Mouse (Mus musculus) megakaryocyte, adult 5-6 weeks (primary cell): ENCODE measurements around the gene Adamts3. TPM values are rescaled to one million over a fixed set of nuclear protein-coding genes. Genes with fewer than 3 reads are reported as not detected.

Source experiments
- ATAC-seq: 2 replicates; pipeline ENCODE4 v1.8.0; 2016; ENCODE audit warnings: mild to moderate bottlenecking, inconsistent platforms; ENCODE audit not compliant: poor library complexity, severe bottlenecking
- total RNA-seq, 2 experiments: library from RNA; stranded (forward) in 1 of 2; stranded (reverse) in 1 of 2; fragments of 153-499, 151-499 nt in 1 of 2; fragments of 221-1000, 200-1000 nt in 1 of 2; gene quantifications; 2 replicates each; pipeline versions ENCODE4 v1.2.3 to v1.2.4; 2015 to 2017

Adamts3 gene
- total RNA-seq, 2 experiments from 2014 or later = 1.1 to 3.4 TPM

GRCm38 (mm10) chr5:89711116-89711859 is 171.8 kb downstream of the Adamts3 start:
- ATAC-seq = no peak

- no peak for ATAC-seq
Observed at GRCm38 (mm10) chr5:89709459-89709858, 173.7 kb downstream of the Adamts3 start.

GRCm38 (mm10) chr5:89704264-89704663 is 178.9 kb downstream of the Adamts3 start:
- no peak for ATAC-seq

GRCm38 (mm10) chr5:89701241-89702007 is 181.7 kb downstream of the Adamts3 start:
- ATAC-seq = no peak

GRCm38 (mm10) chr5:89687826-89688225 is 195.3 kb downstream of the Adamts3 start:
- no peak for ATAC-seq

GRCm38 (mm10) chr5:89679871-89680536 is 203.1 kb downstream of the Adamts3 start:
- ATAC-seq = 0 out of 2 replicates have a peak, but pooled peaks have one; percentile 24

- no peak for ATAC-seq
Observed at GRCm38 (mm10) chr5:89678148-89678547, 205.0 kb downstream of the Adamts3 start.

- no peak for ATAC-seq
Observed at GRCm38 (mm10) chr5:89674066-89674848, 208.9 kb downstream of the Adamts3 start.

GRCm38 (mm10) chr5:89672950-89673349 is 210.2 kb downstream of the Adamts3 start:
- ATAC-seq = no peak

GRCm38 (mm10) chr5:89654327-89654726 is 228.8 kb downstream of the Adamts3 start:
- ATAC-seq = no peak

- no peak for ATAC-seq
Observed at GRCm38 (mm10) chr5:89653862-89654261, 229.3 kb downstream of the Adamts3 start.

- no peak for ATAC-seq
Observed at GRCm38 (mm10) chr5:89646940-89647339, 236.2 kb downstream of the Adamts3 start.

GRCm38 (mm10) chr5:89635434-89635833 is 247.7 kb downstream of the Adamts3 start:
- no peak for ATAC-seq

- no peak for ATAC-seq
Observed at GRCm38 (mm10) chr5:89631599-89631998, 251.5 kb downstream of the Adamts3 start.
